Mouse (Mus musculus) midbrain, embryonic 16.5 days (tissue): ENCODE measurements around the gene Acsm5. TPM values are rescaled to one million over a fixed set of nuclear protein-coding genes. Genes with fewer than 3 reads are reported as not detected.

ENCODE experiments used
- ATAC-seq: fragments of 200-750 bp; cut with Nextera tagmentation; 2 replicates; pipeline ENCODE4 v1.8.0; 2017; ENCODE audit warnings: moderate TSS enrichment
- H3K27ac ChIP-seq: fragments of 300-500 bp; sonication (generic); 2 replicates; pipeline ENCODE4 v1.5.1; 2014; ENCODE audit warnings: mild to moderate bottlenecking, low read length, mixed read lengths
- H3K27me3 ChIP-seq: fragments of 300-500 bp; sonication (generic); 2 replicates; pipeline ENCODE4 v1.6.1; 2014; ENCODE audit warnings: low read depth, low read length, mixed read lengths; ENCODE audit not compliant: control insufficient read depth, insufficient read depth
- H3K36me3 ChIP-seq: fragments of 300-500 bp; sonication (generic); 2 replicates; pipeline ENCODE4 v1.6.1; 2014; ENCODE audit warnings: mild to moderate bottlenecking, low read length, moderate library complexity, mixed read lengths; ENCODE audit not compliant: control insufficient read depth, insufficient read depth
- H3K4me1 ChIP-seq: fragments of 300-500 bp; sonication (generic); 2 replicates; pipeline ENCODE4 v1.6.1; 2014; ENCODE audit warnings: mild to moderate bottlenecking, low read length, mixed read lengths; ENCODE audit not compliant: control insufficient read depth, insufficient read depth
- H3K4me2 ChIP-seq: fragments of 300-500 bp; sonication (generic); 2 replicates; pipeline ENCODE4 v1.6.1; 2014; ENCODE audit warnings: mild to moderate bottlenecking, low read length, mixed read lengths
- H3K4me3 ChIP-seq: fragments of 300-500 bp; sonication (generic); 2 replicates; pipeline ENCODE4 v1.5.1; 2014; ENCODE audit warnings: low read depth, mild to moderate bottlenecking, low read length, moderate library complexity, mixed read lengths
- H3K9ac ChIP-seq: fragments of 300-500 bp; sonication (generic); 2 replicates; pipeline ENCODE4 v1.6.1; 2014; ENCODE audit warnings: low read depth, low read length, mixed read lengths
- H3K9me3 ChIP-seq: fragments of 300-500 bp; sonication (generic); replicated peaks from 2 replicates; pipeline ENCODE4 v1.6.1; 2014; ENCODE audit warnings: mild to moderate bottlenecking, low read length, mixed read lengths; ENCODE audit not compliant: control insufficient read depth, poor library complexity, severe bottlenecking
- WGBS: fragments of 180-500 bp; shearing (Covaris S2); extraction: QIAGEN DNeasy Blood & Tissue Kit; methylation state at CpG from one replicate; pipeline ENCODE4 v1.1.7; 2014; 5-methylcytosine and 5-hydroxymethylcytosine counted together
- polyA plus RNA-seq: library from polyadenylated mRNA; unstranded; fragments of >200 nt; fragmentation: Nextera tagmentation; extraction: Ambion mirVana; gene quantifications from 2 replicates; pipeline ENCODE4 v1.2.1, GENCODE M21; 2015

Gene Acsm5
- polyA plus RNA-seq, 1 experiment from 2014 or later, result 0.18 TPM

- H3K27ac ChIP-seq, result no peak overlapping the region
- H3K36me3 ChIP-seq, result no peaks in the 10 kb centered on the region
- H3K27me3 ChIP-seq, result no peaks in the 10 kb centered on the region
- H3K4me3 ChIP-seq, result no peak overlapping the region
- H3K9ac ChIP-seq, result no peak overlapping the region
- no peak overlapping the region for H3K4me2 ChIP-seq
- H3K9me3 ChIP-seq, result no peaks in the 10 kb centered on the region
- 0 out of 2 replicates have a peak, but pooled peaks have one; percentile 42 for ATAC-seq
- 66% methylated on average over 10 of the region's 10 CpGs for WGBS
- no peaks in the 10 kb centered on the region for H3K4me1 ChIP-seq
These were observed 3.6 kb upstream of the Acsm5 start for GRCm38 (mm10) chr7:119515492-119516271.

GRCm38 (mm10) chr7:119516272-119516558 is 3.0 kb upstream of the Acsm5 start:
- WGBS, result 83% methylated on average over 7 of the region's 7 CpGs
- Histone ChIP-seq H3K4me3 (no peak overlapping the region), H3K27me3 (no peaks in the 10 kb centered on the region), H3K27ac (no peak overlapping the region), H3K4me2 (no peak overlapping the region), H3K9me3 (no peaks in the 10 kb centered on the region), H3K36me3 (no peaks in the 10 kb centered on the region), H3K4me1 (no peaks in the 10 kb centered on the region), H3K9ac (no peak overlapping the region)
- no peak for ATAC-seq

GRCm38 (mm10) chr7:119519654-119520053 is 391 bp downstream of the Acsm5 start:
- no peak overlapping the region for H3K9ac ChIP-seq
- no peaks in the 10 kb centered on the region for H3K27me3 ChIP-seq
- no peaks in the 10 kb centered on the region for H3K9me3 ChIP-seq
- no peak overlapping the region for H3K4me2 ChIP-seq
- H3K27ac ChIP-seq, result no peak overlapping the region
- no peak overlapping the region for H3K4me3 ChIP-seq
- no peaks in the 10 kb centered on the region for H3K36me3 ChIP-seq
- ATAC-seq, result no peak
- H3K4me1 ChIP-seq, result no peaks in the 10 kb centered on the region
- WGBS, result 46% methylated on average over 5 of the region's 5 CpGs

- H3K9ac ChIP-seq, result no peak overlapping the region
- H3K4me3 ChIP-seq, result no peak overlapping the region
- no peak for ATAC-seq
- 80% methylated on average over 3 of the region's 3 CpGs for WGBS
- peaks cover 2% of the 10 kb centered on the region; the same call in 1 of the 2 replicates for H3K4me1 ChIP-seq
- H3K4me2 ChIP-seq, result no peak overlapping the region
- H3K27me3 ChIP-seq, result no peaks in the 10 kb centered on the region
- H3K36me3 ChIP-seq, result no peaks in the 10 kb centered on the region
- no peaks in the 10 kb centered on the region for H3K9me3 ChIP-seq
- no peak overlapping the region for H3K27ac ChIP-seq
These were observed 2.6 kb downstream of the Acsm5 start for GRCm38 (mm10) chr7:119521816-119522215.

GRCm38 (mm10) chr7:119522385-119522784 is 3.1 kb downstream of the Acsm5 start:
- Histone ChIP-seq H3K27me3 (no peaks in the 10 kb centered on the region), H3K4me2 (no peak overlapping the region), H3K4me1 (peaks cover 2% of the 10 kb centered on the region; the same call in 1 of the 2 replicates), H3K36me3 (no peaks in the 10 kb centered on the region), H3K27ac (no peak overlapping the region), H3K9ac (no peak overlapping the region), H3K9me3 (no peaks in the 10 kb centered on the region), H3K4me3 (no peak overlapping the region)
- 73% methylated on average over 1 of the region's 1 CpGs for WGBS
- no peak for ATAC-seq

- Histone ChIP-seq H3K9me3 (no peaks in the 10 kb centered on the region), H3K4me3 (no peak within 1 kb of the TSS), H3K4me1 (peaks cover 2% of the 10 kb centered on the region; the same call in 1 of the 2 replicates), H3K27ac (no peak within 1 kb of the TSS), H3K9ac (no peak within 1 kb of the TSS), H3K36me3 (no peaks in the 10 kb centered on the region), H3K27me3 (no peaks in the 10 kb centered on the region), H3K4me2 (no peak within 1 kb of the TSS)
- no peak for ATAC-seq
- WGBS, result 80% methylated on average over 4 of the region's 4 CpGs
These were observed 4.1 kb downstream of the Acsm5 start, which contains the start of gene Pdilt for GRCm38 (mm10) chr7:119523389-119523788. Pdilt (minus strand) TSS chr7:119523489.

- Histone ChIP-seq H3K9ac (no peak overlapping the region), H3K27me3 (no peaks in the 10 kb centered on the region), H3K4me2 (no peak overlapping the region), H3K4me3 (no peak overlapping the region), H3K9me3 (no peaks in the 10 kb centered on the region), H3K36me3 (no peaks in the 10 kb centered on the region), H3K4me1 (peaks cover 2% of the 10 kb centered on the region; the same call in 1 of the 2 replicates), H3K27ac (no peak overlapping the region)
- 34% methylated on average over 2 of the region's 2 CpGs for WGBS
- ATAC-seq, result no peak
These were observed 6.6 kb downstream of the Acsm5 start for GRCm38 (mm10) chr7:119525881-119526281.

GRCm38 (mm10) chr7:119526486-119526885 is 7.2 kb downstream of the Acsm5 start:
- no peaks in the 10 kb centered on the region for H3K36me3 ChIP-seq
- no peak overlapping the region for H3K9ac ChIP-seq
- WGBS, result 50% methylated on average over 13 of the region's 13 CpGs
- no peaks in the 10 kb centered on the region for H3K9me3 ChIP-seq
- no peak overlapping the region for H3K27ac ChIP-seq
- no peaks in the 10 kb centered on the region for H3K27me3 ChIP-seq
- no peak for ATAC-seq
- H3K4me3 ChIP-seq, result no peak overlapping the region
- H3K4me1 ChIP-seq, result peaks cover 2% of the 10 kb centered on the region; the same call in 1 of the 2 replicates
- H3K4me2 ChIP-seq, result no peak overlapping the region

- H3K9me3 ChIP-seq, result no peaks in the 10 kb centered on the region
- H3K27ac ChIP-seq, result no peak overlapping the region
- ATAC-seq, result no peak
- H3K4me3 ChIP-seq, result no peak overlapping the region
- no peak overlapping the region for H3K9ac ChIP-seq
- H3K27me3 ChIP-seq, result no peaks in the 10 kb centered on the region
- H3K4me1 ChIP-seq, result peaks cover 2% of the 10 kb centered on the region; the same call in 1 of the 2 replicates
- no peaks in the 10 kb centered on the region for H3K36me3 ChIP-seq
- H3K4me2 ChIP-seq, result no peak overlapping the region
- WGBS, result 100% methylated on average over 1 of the region's 1 CpGs
These were observed 7.9 kb downstream of the Acsm5 start for GRCm38 (mm10) chr7:119527135-119527534.
